Mouse (Mus musculus) midbrain, embryonic 16.5 days (tissue): ENCODE data around the gene Acoxl. TPM values are rescaled to one million over a fixed set of nuclear protein-coding genes. Genes with fewer than 3 reads are reported as not detected.

ENCODE experiments used
- ATAC-seq: fragments of 200-750 bp; cut with Nextera tagmentation; 2 replicates; pipeline ENCODE4 v1.8.0; 2017; ENCODE audit warnings: moderate TSS enrichment
- H3K27ac ChIP-seq: fragments of 300-500 bp; sonication (generic); 2 replicates; pipeline ENCODE4 v1.5.1; 2014; ENCODE audit warnings: mild to moderate bottlenecking, low read length, mixed read lengths
- H3K27me3 ChIP-seq: fragments of 300-500 bp; sonication (generic); 2 replicates; pipeline ENCODE4 v1.6.1; 2014; ENCODE audit warnings: low read depth, low read length, mixed read lengths; ENCODE audit not compliant: control insufficient read depth, insufficient read depth
- H3K36me3 ChIP-seq: fragments of 300-500 bp; sonication (generic); 2 replicates; pipeline ENCODE4 v1.6.1; 2014; ENCODE audit warnings: mild to moderate bottlenecking, low read length, moderate library complexity, mixed read lengths; ENCODE audit not compliant: control insufficient read depth, insufficient read depth
- H3K4me1 ChIP-seq: fragments of 300-500 bp; sonication (generic); 2 replicates; pipeline ENCODE4 v1.6.1; 2014; ENCODE audit warnings: mild to moderate bottlenecking, low read length, mixed read lengths; ENCODE audit not compliant: control insufficient read depth, insufficient read depth
- H3K4me2 ChIP-seq: fragments of 300-500 bp; sonication (generic); 2 replicates; pipeline ENCODE4 v1.6.1; 2014; ENCODE audit warnings: mild to moderate bottlenecking, low read length, mixed read lengths
- H3K4me3 ChIP-seq: fragments of 300-500 bp; sonication (generic); 2 replicates; pipeline ENCODE4 v1.5.1; 2014; ENCODE audit warnings: low read depth, mild to moderate bottlenecking, low read length, moderate library complexity, mixed read lengths
- H3K9ac ChIP-seq: fragments of 300-500 bp; sonication (generic); 2 replicates; pipeline ENCODE4 v1.6.1; 2014; ENCODE audit warnings: low read depth, low read length, mixed read lengths
- H3K9me3 ChIP-seq: fragments of 300-500 bp; sonication (generic); replicated peaks from 2 replicates; pipeline ENCODE4 v1.6.1; 2014; ENCODE audit warnings: mild to moderate bottlenecking, low read length, mixed read lengths; ENCODE audit not compliant: control insufficient read depth, poor library complexity, severe bottlenecking
- WGBS: fragments of 180-500 bp; shearing (Covaris S2); extraction: QIAGEN DNeasy Blood & Tissue Kit; methylation state at CpG from one replicate; pipeline ENCODE4 v1.1.7; 2014; 5-methylcytosine and 5-hydroxymethylcytosine counted together
- polyA plus RNA-seq: library from polyadenylated mRNA; unstranded; fragments of >200 nt; fragmentation: Nextera tagmentation; extraction: Ambion mirVana; gene quantifications from 2 replicates; pipeline ENCODE4 v1.2.1, GENCODE M21; 2015

The Acoxl gene
- polyA plus RNA-seq, 1 experiment from 2014 or later, result not detected

GRCm38 (mm10) chr2:128136769-128137433 is 298.2 kb downstream of the Acoxl start:
- Histone ChIP-seq H3K27me3 (no peaks in the 10 kb centered on the region), H3K4me1 (peaks cover 10% of the 10 kb centered on the region), H3K9me3 (no peaks in the 10 kb centered on the region), H3K36me3 (no peaks in the 10 kb centered on the region), H3K9ac (no peak overlapping the region), H3K4me2 (no peak overlapping the region), H3K27ac (no peak overlapping the region), H3K4me3 (no peak overlapping the region)
- no peak for ATAC-seq
- WGBS, result 90% methylated on average over 16 of the region's 16 CpGs

GRCm38 (mm10) chr2:128137480-128138276 is 299.0 kb downstream of the Acoxl start:
- peaks cover 10% of the 10 kb centered on the region for H3K4me1 ChIP-seq
- no peaks in the 10 kb centered on the region for H3K9me3 ChIP-seq
- H3K9ac ChIP-seq, result no peak overlapping the region
- H3K4me3 ChIP-seq, result no peak overlapping the region
- H3K4me2 ChIP-seq, result no peak overlapping the region
- 80% methylated on average over 22 of the region's 22 CpGs for WGBS
- ATAC-seq, result no peak
- H3K27me3 ChIP-seq, result no peaks in the 10 kb centered on the region
- H3K27ac ChIP-seq, result no peak overlapping the region
- H3K36me3 ChIP-seq, result no peaks in the 10 kb centered on the region

GRCm38 (mm10) chr2:128138924-128139323 is 300.2 kb downstream of the Acoxl start:
- no peak overlapping the region for H3K4me3 ChIP-seq
- WGBS, result 53% methylated on average over 8 of the region's 8 CpGs
- no peaks in the 10 kb centered on the region for H3K9me3 ChIP-seq
- peak; percentile 40; the same call in 1 of the 2 replicates for ATAC-seq
- no peak overlapping the region for H3K9ac ChIP-seq
- no peak overlapping the region for H3K4me2 ChIP-seq
- no peaks in the 10 kb centered on the region for H3K27me3 ChIP-seq
- no peak overlapping the region for H3K27ac ChIP-seq
- peaks cover 10% of the 10 kb centered on the region for H3K4me1 ChIP-seq
- no peaks in the 10 kb centered on the region for H3K36me3 ChIP-seq

GRCm38 (mm10) chr2:128139781-128140180 is 301.1 kb downstream of the Acoxl start:
- peak; percentile 69; the same call in 1 of the 2 replicates for ATAC-seq
- H3K4me3 ChIP-seq, result no peak overlapping the region
- no peak overlapping the region for H3K9ac ChIP-seq
- peaks cover 10% of the 10 kb centered on the region for H3K4me1 ChIP-seq
- WGBS, result 34% methylated on average over 15 of the region's 15 CpGs
- H3K9me3 ChIP-seq, result no peaks in the 10 kb centered on the region
- H3K4me2 ChIP-seq, result peak overlapping the region; percentile 5; the same call in 1 of the 2 replicates
- no peak overlapping the region for H3K27ac ChIP-seq
- H3K36me3 ChIP-seq, result no peaks in the 10 kb centered on the region
- no peaks in the 10 kb centered on the region for H3K27me3 ChIP-seq

- 0 out of 2 replicates have a peak, but pooled peaks have one; percentile 23 for ATAC-seq
- Histone ChIP-seq H3K9me3 (no peaks in the 10 kb centered on the region), H3K9ac (no peak overlapping the region), H3K4me3 (no peak overlapping the region), H3K27me3 (no peaks in the 10 kb centered on the region), H3K4me1 (peaks cover 10% of the 10 kb centered on the region), H3K36me3 (no peaks in the 10 kb centered on the region), H3K4me2 (peak overlapping the region; percentile 5; the same call in 1 of the 2 replicates), H3K27ac (no peak overlapping the region)
- WGBS, result 76% methylated on average over 3 of the region's 3 CpGs
Observed at GRCm38 (mm10) chr2:128140183-128140582, 301.5 kb downstream of the Acoxl start.

GRCm38 (mm10) chr2:128143992-128144391 is 305.3 kb downstream of the Acoxl start:
- ATAC-seq, result no peak
- H3K4me3 ChIP-seq, result no peak overlapping the region
- H3K4me2 ChIP-seq, result no peak overlapping the region
- no peaks in the 10 kb centered on the region for H3K36me3 ChIP-seq
- peaks cover 10% of the 10 kb centered on the region for H3K4me1 ChIP-seq
- H3K9ac ChIP-seq, result no peak overlapping the region
- H3K27ac ChIP-seq, result no peak overlapping the region
- no peaks in the 10 kb centered on the region for H3K27me3 ChIP-seq
- no peaks in the 10 kb centered on the region for H3K9me3 ChIP-seq

GRCm38 (mm10) chr2:128145433-128145832 is 306.8 kb downstream of the Acoxl start:
- H3K36me3 ChIP-seq, result no peaks in the 10 kb centered on the region
- no peak overlapping the region for H3K4me3 ChIP-seq
- ATAC-seq, result no peak
- H3K27ac ChIP-seq, result no peak overlapping the region
- no peak overlapping the region for H3K4me2 ChIP-seq
- WGBS, result 82% methylated on average over 3 of the region's 3 CpGs
- H3K9me3 ChIP-seq, result no peaks in the 10 kb centered on the region
- H3K4me1 ChIP-seq, result peaks cover under 1% of the 10 kb centered on the region
- H3K9ac ChIP-seq, result no peak overlapping the region
- H3K27me3 ChIP-seq, result no peaks in the 10 kb centered on the region

- WGBS, result 93% methylated on average over 5 of the region's 5 CpGs
- Histone ChIP-seq H3K27ac (no peak overlapping the region), H3K4me3 (no peak overlapping the region), H3K9me3 (no peaks in the 10 kb centered on the region), H3K27me3 (no peaks in the 10 kb centered on the region), H3K36me3 (no peaks in the 10 kb centered on the region), H3K4me2 (no peak overlapping the region), H3K4me1 (peaks cover 3% of the 10 kb centered on the region; the same call in 1 of the 2 replicates), H3K9ac (no peak overlapping the region)
- ATAC-seq, result no peak
Observed at GRCm38 (mm10) chr2:128149596-128149995, 310.9 kb downstream of the Acoxl start.

GRCm38 (mm10) chr2:128152211-128152610 is 313.5 kb downstream of the Acoxl start:
- H3K4me2 ChIP-seq, result no peak overlapping the region
- 80% methylated on average over 9 of the region's 9 CpGs for WGBS

More at GRCm38 (mm10) chr2:128152211-128152610, 313.5 kb downstream of the Acoxl start:
- no peaks in the 10 kb centered on the region for H3K9me3 ChIP-seq
- no peak overlapping the region for H3K4me3 ChIP-seq
- H3K27ac ChIP-seq, result no peak overlapping the region
- H3K4me1 ChIP-seq, result peaks cover 10% of the 10 kb centered on the region
- ATAC-seq, result no peak
- no peaks in the 10 kb centered on the region for H3K36me3 ChIP-seq
- H3K27me3 ChIP-seq, result no peaks in the 10 kb centered on the region
- H3K9ac ChIP-seq, result no peak overlapping the region
